Mouse (Mus musculus) kidney, embryonic 16.5 days (tissue): Measurements from ENCODE around the gene Naa50. TPM values are rescaled to one million over a fixed set of nuclear protein-coding genes. Genes with fewer than 3 reads are reported as not detected.

ENCODE experiments used
- ATAC-seq: fragments of 200-750 bp; cut with Nextera tagmentation; 2 replicates; pipeline ENCODE4 v1.8.0; 2017; ENCODE audit warnings: moderate TSS enrichment; ENCODE audit not compliant: low FRiP score, low TSS enrichment
- H3K27ac ChIP-seq: fragments of 300-500 bp; sonication (generic); 2 replicates; pipeline ENCODE4 v1.5.1; 2014; ENCODE audit warnings: low read length
- H3K27me3 ChIP-seq: fragments of 300-500 bp; sonication (generic); 2 replicates; pipeline ENCODE4 v1.6.1; 2014; ENCODE audit warnings: low read length, control low read depth, mixed read lengths; ENCODE audit not compliant: insufficient read depth
- H3K36me3 ChIP-seq: fragments of 300-500 bp; sonication (generic); 2 replicates; pipeline ENCODE4 v1.6.1; 2014; ENCODE audit warnings: low read length, control low read depth, mixed read lengths; ENCODE audit not compliant: insufficient read depth
- H3K4me1 ChIP-seq: fragments of 300-500 bp; sonication (generic); 2 replicates; pipeline ENCODE4 v1.6.1; 2014; ENCODE audit warnings: low read length, control low read depth, mixed read lengths; ENCODE audit not compliant: insufficient read depth
- H3K4me2 ChIP-seq: fragments of 300-500 bp; sonication (generic); replicated peaks from 2 replicates; pipeline ENCODE4 v1.6.1; 2014; ENCODE audit warnings: low read depth, low read length
- H3K4me3 ChIP-seq: fragments of 300-500 bp; sonication (generic); 2 replicates; pipeline ENCODE4 v1.5.1; 2014; ENCODE audit warnings: mild to moderate bottlenecking, low read length
- H3K9ac ChIP-seq: fragments of 300-500 bp; sonication (generic); replicated peaks from 2 replicates; pipeline ENCODE4 v1.6.1; 2014; ENCODE audit warnings: low read length
- H3K9me3 ChIP-seq: fragments of 300-500 bp; sonication (generic); 2 replicates; pipeline ENCODE4 v1.6.1; 2016; ENCODE audit warnings: low read length, control low read depth
- WGBS: fragments of 180-500 bp; shearing (Covaris S2); extraction: QIAGEN DNeasy Blood & Tissue Kit; methylation state at CpG from one replicate; pipeline ENCODE4 v1.1.7; 2014; 5-methylcytosine and 5-hydroxymethylcytosine counted together
- polyA plus RNA-seq: library from polyadenylated mRNA; unstranded; fragments of >200 nt; fragmentation: Nextera tagmentation; extraction: Ambion mirVana; gene quantifications from 2 replicates; pipeline ENCODE4 v1.2.1, GENCODE M21; 2015

Gene Naa50
- 102 and 106 TPM in 2 replicates for polyA plus RNA-seq

DNA sequence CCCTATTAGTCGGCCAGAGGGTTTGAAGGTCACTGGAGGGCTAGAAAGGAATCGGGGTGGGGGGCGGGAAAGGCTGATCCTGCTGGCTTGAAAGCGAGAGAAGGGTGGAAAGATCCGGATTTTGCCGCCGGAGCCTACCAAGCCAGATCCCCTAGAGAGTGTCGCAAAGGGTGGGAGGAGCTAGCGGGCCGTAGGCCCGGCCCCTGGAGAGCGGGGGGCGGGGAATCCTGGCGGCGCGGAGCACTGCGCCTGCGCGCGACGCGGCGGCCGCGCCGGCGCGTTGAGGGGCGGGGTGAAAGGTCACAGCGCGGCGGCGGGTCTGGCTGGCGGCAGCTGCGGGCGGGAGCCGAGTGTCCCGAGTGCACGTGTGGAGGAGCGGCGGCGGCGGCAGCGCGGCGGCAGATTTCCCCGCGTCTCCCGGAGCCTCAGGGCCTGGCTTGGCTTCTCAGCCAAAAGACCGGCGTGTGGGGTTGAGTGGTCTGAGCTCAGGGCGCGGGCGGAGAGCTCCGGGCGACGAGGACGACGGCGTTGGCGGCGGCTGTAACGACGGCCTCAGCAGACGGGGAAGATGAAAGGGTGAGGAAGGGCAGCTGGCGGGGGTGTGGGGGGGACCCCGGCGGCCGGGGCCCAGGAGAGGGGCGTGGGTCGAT lies at the start of gene Naa50, which contains the start of gene Atp6v1a:
Gene Naa50, plus strand, starts transcription at position 295 of the 650 bp plus-strand sequence.
Gene Atp6v1a, minus strand, starts transcription at position 170 of the 650 bp plus-strand sequence.
- Histone ChIP-seq H3K36me3 (no peaks in the 10 kb centered on the region), H3K4me2 (peak within 1 kb of the TSS; percentile 75), H3K4me3 (peak within 1 kb of the TSS; percentile 95), H3K27me3 (no peaks in the 10 kb centered on the region), H3K4me1 (peaks cover 12% of the 10 kb centered on the region; the same call in 1 of the 2 replicates), H3K27ac (peak within 1 kb of the TSS; percentile 100), H3K9me3 (no peaks in the 10 kb centered on the region), H3K9ac (peak within 1 kb of the TSS; percentile 97)
- under 1% methylated on average over 44 of the region's 71 CpGs for WGBS
- peak; percentile 91 for ATAC-seq

DNA sequence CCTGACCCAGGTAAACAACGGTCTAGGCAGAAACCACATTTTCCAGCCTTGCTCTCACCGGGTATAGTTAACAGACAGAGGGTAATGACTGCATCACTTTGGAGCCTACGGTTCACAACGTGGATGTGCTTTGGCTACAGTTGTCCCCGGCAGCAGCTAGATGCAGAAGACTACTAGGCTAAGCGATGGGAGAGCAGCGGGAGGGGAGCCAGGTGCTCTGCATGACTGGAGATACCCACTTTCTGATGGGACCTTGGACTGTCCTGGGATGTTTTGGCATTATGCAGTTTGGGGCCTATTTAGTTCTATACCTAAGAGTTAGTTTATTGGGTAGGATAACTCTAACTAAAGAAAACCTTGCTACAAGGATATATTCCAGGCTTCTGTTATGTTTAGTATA lies 40.3 kb upstream of the Naa50 start:
- no peaks in the 10 kb centered on the region for H3K27me3 ChIP-seq
- no peak overlapping the region for H3K9ac ChIP-seq
- H3K4me2 ChIP-seq: no peak overlapping the region
- WGBS: 90% methylated on average over 7 of the region's 7 CpGs
- ATAC-seq: no peak
- H3K36me3 ChIP-seq: peaks cover 69% of the 10 kb centered on the region
- H3K27ac ChIP-seq: no peak overlapping the region
- no peaks in the 10 kb centered on the region for H3K4me1 ChIP-seq
- H3K9me3 ChIP-seq: no peaks in the 10 kb centered on the region
- no peak overlapping the region for H3K4me3 ChIP-seq

DNA sequence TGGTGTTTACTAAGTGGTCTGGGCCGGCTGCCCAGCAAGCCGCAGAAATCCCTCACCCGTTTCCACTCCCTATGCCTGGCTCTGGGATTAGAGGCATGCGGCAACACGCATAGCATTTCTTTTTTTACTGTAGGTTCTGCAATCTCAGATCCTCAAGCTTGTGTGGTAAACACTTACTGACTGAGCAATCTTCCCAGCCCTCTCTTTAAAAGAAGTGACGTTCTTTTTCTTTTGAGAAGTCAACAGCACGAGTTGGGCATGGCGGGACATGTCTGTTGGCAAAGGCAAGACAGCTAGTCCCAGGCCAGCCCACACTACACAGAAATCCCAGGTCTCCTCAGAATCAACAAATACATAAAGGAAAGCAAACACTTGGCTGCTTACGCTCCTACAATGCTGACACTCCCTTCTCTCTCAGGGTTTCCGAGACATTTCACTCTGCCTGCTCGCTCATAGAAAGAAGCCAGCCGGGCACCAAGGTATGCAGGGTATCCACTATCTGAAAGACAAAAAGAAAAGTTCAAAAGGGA lies 38.4 kb upstream of the Naa50 start:
- no peaks in the 10 kb centered on the region for H3K9me3 ChIP-seq
- WGBS: 91% methylated on average over 12 of the region's 12 CpGs
- no peak overlapping the region for H3K4me2 ChIP-seq
- H3K27ac ChIP-seq: no peak overlapping the region
- no peak overlapping the region for H3K4me3 ChIP-seq
- no peaks in the 10 kb centered on the region for H3K4me1 ChIP-seq
- no peak for ATAC-seq
- no peak overlapping the region for H3K9ac ChIP-seq
- peaks cover 58% of the 10 kb centered on the region for H3K36me3 ChIP-seq
- H3K27me3 ChIP-seq: no peaks in the 10 kb centered on the region

DNA sequence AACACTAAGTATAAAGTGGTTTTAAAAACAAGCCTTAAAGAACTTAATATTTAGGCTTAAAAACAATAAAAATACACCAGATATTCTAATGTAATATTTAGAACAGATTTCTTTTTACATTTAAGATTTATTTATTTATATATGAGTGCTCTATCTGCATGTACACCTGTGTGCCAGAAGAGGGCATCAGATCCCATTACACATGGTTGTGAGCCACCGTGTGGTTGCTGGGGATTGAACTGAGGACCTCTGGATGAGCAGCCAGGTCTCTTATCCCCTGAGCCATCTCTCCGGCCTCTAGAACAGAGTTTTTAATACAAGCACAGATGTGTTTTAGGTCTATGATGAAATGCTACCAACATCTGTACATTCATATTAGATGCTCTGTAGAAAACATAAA lies 36.7 kb upstream of the Naa50 start:
- peaks cover 62% of the 10 kb centered on the region for H3K36me3 ChIP-seq

DNA sequence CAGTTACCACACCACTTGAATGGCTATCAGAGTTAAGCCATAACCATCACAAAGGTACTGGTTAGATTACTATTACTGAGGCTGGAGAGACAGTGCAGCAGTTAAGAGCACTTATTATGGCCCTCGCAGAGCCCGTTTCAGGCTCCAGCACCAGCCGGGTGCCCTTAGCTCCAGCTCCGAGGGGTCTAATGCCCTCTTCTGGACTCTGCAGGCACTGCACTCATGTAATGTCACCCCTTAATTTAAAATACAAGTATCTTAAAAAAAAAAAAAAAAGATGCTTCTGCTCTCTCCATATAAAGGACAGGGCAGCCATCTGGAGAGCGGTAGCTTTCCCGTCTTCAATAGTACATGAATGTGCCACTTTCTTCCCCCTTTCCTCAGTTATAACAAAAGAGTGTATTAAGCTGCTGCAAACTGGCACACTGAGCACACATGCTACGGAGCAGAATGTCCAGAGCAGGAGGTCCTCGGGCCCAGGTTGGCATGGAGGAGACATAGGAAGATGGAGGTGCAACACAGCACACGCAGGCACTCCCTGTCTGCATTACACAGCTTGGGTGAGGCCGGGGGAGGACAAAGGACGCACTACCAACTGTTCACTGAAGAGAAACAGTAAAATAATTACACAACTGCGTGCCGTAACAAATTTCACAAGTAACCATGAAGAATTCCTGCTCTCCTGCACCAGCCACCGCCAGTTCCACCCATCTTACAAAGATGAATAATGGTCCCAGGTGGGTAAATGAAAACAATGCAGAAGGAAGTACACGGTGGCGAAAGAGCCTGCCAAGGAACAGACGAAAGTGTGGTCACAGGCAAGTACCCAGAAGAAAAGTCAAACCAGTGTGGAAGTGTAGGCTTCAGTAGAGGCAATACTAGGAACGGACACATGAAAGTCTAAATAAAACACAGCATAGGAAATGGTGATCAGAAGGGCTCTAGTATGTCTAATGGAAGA lies 35.5 kb upstream of the Naa50 start:
- no peaks in the 10 kb centered on the region for H3K27me3 ChIP-seq
- no peak overlapping the region for H3K4me3 ChIP-seq
- H3K4me2 ChIP-seq: no peak overlapping the region
- no peak overlapping the region for H3K27ac ChIP-seq
- no peak overlapping the region for H3K9ac ChIP-seq
- H3K4me1 ChIP-seq: no peaks in the 10 kb centered on the region
- peaks cover 65% of the 10 kb centered on the region for H3K36me3 ChIP-seq
- no peaks in the 10 kb centered on the region for H3K9me3 ChIP-seq
- 84% methylated on average over 18 of the region's 18 CpGs for WGBS
- ATAC-seq: no peak

More for the DNA sequence above, 36.7 kb upstream of the Naa50 start:
- no peak for ATAC-seq
- H3K4me2 ChIP-seq: no peak overlapping the region
- H3K9ac ChIP-seq: no peak overlapping the region
- WGBS: 97% methylated on average over 2 of the region's 2 CpGs
- H3K27me3 ChIP-seq: no peaks in the 10 kb centered on the region
- H3K9me3 ChIP-seq: no peaks in the 10 kb centered on the region
- no peak overlapping the region for H3K4me3 ChIP-seq
- H3K4me1 ChIP-seq: no peaks in the 10 kb centered on the region
- H3K27ac ChIP-seq: no peak overlapping the region

DNA sequence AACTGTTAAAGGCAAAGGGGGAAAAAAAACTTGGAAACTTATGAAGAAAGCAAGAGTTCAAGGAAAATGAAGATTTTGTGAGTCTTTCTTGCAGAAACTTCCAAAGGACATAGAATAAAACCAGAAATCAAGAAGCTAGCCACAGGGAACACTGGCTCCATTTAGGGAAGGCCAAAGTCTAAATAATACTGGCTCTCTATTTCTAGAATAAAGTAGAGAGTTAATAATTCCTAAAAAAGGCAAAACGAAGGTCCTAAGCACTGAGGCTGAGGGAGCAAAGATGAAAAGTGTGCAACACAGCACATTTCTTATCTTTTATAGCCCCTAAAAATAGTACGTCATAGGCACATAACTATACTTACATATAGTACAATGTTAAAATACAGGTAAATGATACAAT lies 34.4 kb upstream of the Naa50 start:
- Histone ChIP-seq H3K9me3 (no peaks in the 10 kb centered on the region), H3K9ac (no peak overlapping the region), H3K4me2 (no peak overlapping the region), H3K27me3 (no peaks in the 10 kb centered on the region), H3K4me3 (no peak overlapping the region), H3K36me3 (peaks cover 66% of the 10 kb centered on the region), H3K27ac (no peak overlapping the region), H3K4me1 (no peaks in the 10 kb centered on the region)
- 85% methylated on average over 2 of the region's 2 CpGs for WGBS
- ATAC-seq: no peak

DNA sequence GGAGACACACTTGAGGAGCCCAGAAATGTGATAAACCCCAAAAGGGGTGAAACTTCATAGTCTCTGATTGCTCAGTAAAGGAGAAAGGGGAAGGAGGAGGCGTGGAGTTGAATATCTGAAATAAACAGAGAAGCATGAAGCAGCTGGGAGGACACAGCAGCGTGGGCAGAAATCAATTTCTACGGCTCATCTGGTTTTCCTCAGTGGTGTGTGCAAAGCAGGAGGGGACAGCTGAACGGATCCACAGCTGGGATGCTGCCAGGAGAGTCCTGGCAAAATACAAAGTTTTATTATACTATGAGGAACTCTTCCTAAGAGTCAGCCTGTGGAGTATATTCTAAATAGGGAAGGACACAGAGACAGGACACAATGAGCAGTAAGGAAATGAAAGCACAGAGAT lies 30.6 kb upstream of the Naa50 start:
- no peak overlapping the region for H3K4me2 ChIP-seq
- H3K4me1 ChIP-seq: no peaks in the 10 kb centered on the region
- ATAC-seq: no peak
- WGBS: 66% methylated on average over 4 of the region's 4 CpGs
- peaks cover 48% of the 10 kb centered on the region for H3K36me3 ChIP-seq
- no peak overlapping the region for H3K9ac ChIP-seq
- no peak overlapping the region for H3K27ac ChIP-seq
- H3K27me3 ChIP-seq: no peaks in the 10 kb centered on the region
- no peaks in the 10 kb centered on the region for H3K9me3 ChIP-seq
- H3K4me3 ChIP-seq: no peak overlapping the region

DNA sequence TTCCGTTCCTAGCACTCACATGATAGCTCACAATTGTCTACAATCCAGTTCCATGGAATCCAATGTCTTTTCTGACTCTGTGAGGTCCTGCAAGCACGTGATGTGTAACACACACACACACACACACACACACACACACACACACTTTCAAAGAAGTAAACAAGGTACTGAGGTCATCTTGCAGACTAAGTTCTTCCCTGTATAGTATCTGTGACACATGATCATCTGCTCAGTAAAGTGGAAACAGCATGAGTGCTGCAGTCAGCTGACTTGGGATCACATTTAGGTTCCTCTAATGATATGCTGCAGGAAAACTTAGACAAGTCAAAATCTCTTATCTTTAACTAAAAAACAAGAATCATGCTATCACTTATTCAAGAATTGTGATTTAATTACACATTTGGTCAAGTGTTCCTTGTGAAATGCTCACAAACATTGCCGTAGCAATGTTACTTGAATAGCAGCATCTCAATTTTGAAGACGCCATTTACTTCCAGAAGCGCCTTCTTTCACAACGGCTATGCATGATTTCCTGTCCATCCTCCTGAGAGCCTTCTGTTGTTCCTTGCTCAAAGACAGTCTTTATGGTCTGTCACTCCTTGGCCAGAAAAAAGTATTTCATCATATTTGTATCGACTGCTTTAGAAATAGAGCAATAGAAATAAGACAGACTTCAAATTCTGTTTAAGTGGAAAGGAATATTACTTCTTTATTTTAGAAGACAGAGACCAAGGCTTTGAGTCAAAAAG lies 19.7 kb upstream of the Naa50 start:
- Histone ChIP-seq H3K27ac (no peak overlapping the region), H3K9me3 (no peaks in the 10 kb centered on the region), H3K9ac (no peak overlapping the region), H3K4me2 (no peak overlapping the region), H3K4me1 (no peaks in the 10 kb centered on the region), H3K27me3 (no peaks in the 10 kb centered on the region), H3K36me3 (peaks cover 6% of the 10 kb centered on the region; the same call in 1 of the 2 replicates), H3K4me3 (no peak overlapping the region)
- no peak for ATAC-seq
- WGBS: 82% methylated on average over 7 of the region's 7 CpGs

DNA sequence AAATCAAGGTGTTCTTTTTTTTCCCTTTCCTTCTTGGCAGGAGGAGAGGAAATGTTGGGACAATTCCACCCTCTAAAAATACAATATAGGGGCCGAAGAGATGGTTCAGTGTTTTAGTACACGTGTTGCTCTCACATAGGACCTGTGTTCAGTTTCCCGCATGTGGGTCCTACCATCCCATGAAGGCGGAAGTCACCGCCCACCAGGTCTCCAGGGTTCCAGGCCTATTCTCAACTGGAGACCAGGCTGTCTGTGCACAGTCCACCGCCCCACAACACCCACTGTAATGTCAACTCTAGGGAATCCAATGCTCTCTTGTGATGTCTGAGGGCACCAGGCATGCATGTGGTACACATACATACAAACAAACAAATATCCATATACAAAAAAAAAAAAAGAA lies 17.5 kb upstream of the Naa50 start:
- 87% methylated on average over 6 of the region's 6 CpGs for WGBS

More for the DNA sequence above, 17.5 kb upstream of the Naa50 start:
- H3K36me3 ChIP-seq: no peaks in the 10 kb centered on the region
- H3K4me1 ChIP-seq: peaks cover 6% of the 10 kb centered on the region; the same call in 1 of the 2 replicates
- no peak overlapping the region for H3K4me2 ChIP-seq
- H3K9ac ChIP-seq: no peak overlapping the region
- no peak overlapping the region for H3K27ac ChIP-seq
- H3K9me3 ChIP-seq: no peaks in the 10 kb centered on the region
- no peak for ATAC-seq
- H3K4me3 ChIP-seq: no peak overlapping the region
- H3K27me3 ChIP-seq: no peaks in the 10 kb centered on the region
